Mouse (Mus musculus): ENCODE measurements around the gene Atxn3.
A peak's percentile ranks its signal among the peaks of the same experiment; 100 is the strongest.

Gene Atxn3

GRCm38 (mm10) chr12:101891066-101891465, 67.0 kb downstream of the Atxn3 start:
- DNase-seq (ENCODE audit: low read depth, low spot score): no peak

DNA sequence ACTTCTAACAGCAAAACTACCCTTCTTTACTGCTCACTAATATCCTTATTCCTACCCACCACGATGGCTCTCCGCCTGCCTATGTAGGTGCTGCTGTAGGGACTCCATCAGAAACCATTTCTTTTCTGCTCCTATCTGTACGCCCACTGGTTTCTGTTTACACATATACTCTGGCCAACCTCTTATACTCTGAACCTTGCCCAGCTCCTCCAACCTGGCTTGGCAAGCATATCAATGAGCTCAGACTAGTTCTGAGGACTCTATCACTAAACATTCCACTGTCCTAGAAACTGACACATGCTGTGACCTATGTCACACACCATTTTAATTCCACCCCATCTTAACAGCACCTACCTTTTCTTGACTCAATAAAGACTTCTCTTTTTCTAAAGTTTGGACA, 68.7 kb downstream of the Atxn3 start:
- DNase-seq (ENCODE audit: low read depth, low spot score): no peak

GRCm38 (mm10) chr12:101888312-101888711, 69.7 kb downstream of the Atxn3 start:
- no peak for DNase-seq (ENCODE audit: low read depth, low spot score)

- no peak for DNase-seq (ENCODE audit: low read depth, low spot score)
These were observed 73.1 kb downstream of the Atxn3 start for GRCm38 (mm10) chr12:101884926-101885325.

DNA sequence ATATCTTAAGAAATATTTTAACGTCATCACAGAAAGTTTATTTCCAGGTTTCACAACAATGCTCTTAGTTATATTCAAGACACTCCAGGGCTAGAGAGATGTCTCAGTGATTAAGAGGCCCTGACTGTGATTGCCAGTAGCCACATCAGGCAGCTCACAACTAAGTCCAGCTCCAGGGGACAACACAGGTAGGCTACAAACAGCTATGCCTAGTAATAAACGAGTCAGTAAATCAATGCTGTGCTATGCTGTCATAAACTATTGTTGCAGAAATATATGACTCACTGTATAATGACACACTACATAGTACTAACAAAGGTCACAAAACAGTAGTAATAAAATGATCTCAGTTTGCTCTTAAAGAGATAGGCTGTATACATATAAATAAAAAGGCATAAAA, 81.7 kb downstream of the Atxn3 start:
- no peak for DNase-seq (ENCODE audit: low read depth, low spot score)

- peak; percentile 28 for DNase-seq (ENCODE audit: low read depth, low spot score)
These were observed 82.9 kb downstream of the Atxn3 start for GRCm38 (mm10) chr12:101875107-101875506.

Measured in brain, embryonic 18.5 days (tissue).